Comparison of ENCODE assay signal across 7 mouse cellular contexts in the genomic region with DNA sequence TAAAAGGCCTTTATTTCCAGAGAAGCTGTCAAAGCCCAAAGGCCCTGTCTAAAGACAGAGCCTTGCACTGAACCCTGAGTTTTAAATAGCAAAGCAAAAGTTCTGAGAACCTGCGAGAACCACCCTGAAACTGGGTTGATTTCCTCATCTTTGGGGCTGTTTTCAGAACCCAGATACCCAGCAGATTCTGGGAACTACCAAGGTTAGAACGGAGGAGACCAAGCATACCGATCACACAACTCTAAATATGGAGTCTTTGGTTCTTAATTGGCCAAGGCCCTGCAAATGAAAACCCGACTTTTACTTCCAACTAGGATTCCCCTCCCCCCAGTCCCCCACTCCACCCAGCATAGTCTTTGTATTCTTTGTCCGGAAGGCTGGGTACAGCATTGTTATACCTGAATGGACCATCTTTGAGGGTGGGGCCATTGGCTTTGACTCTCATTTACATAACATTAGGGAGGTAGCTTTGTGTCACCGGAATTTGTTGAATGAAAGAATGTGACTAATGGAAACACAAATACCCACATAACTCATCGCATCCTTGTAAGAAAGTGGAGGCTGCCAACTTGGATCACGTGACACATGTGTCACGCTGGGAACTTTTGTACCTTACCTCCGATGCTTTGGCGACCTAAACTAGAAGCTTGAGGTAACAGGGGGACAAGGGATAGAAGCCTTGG.
A peak's percentile ranks its signal among the peaks of the same experiment; 100 is the strongest.
DNase-seq lines count a peak whose midpoint lies in the region; ATAC-seq and TF ChIP-seq lines count a peak whose summit lies in the region.

No protein-coding gene starts in this region.

- no peak overlapping the region for H3K9ac ChIP-seq in lung, postnatal 0 days (replicated peaks; ENCODE audit: low read depth)
- H3K9ac ChIP-seq in embryonic facial prominence, embryonic 13.5 days: peak overlapping the region; percentile 68; the same call in 1 of the 2 replicates
- H3K9ac ChIP-seq in limb, embryonic 14.5 days (ENCODE audit: low read depth, low read length, severe bottlenecking): no peak overlapping the region
- H3K9ac ChIP-seq in stomach, embryonic 15.5 days: no peak overlapping the region

- whole genome bisulfite sequencing in lung, postnatal 0 days: 62% methylated on average over 11 of the region's 11 CpGs
- WGBS in lung, adult 2 months: 43% methylated on average over 11 of the region's 11 CpGs
- WGBS in embryonic facial prominence, embryonic 13.5 days: 51% methylated on average over 11 of the region's 11 CpGs
- WGBS in limb, embryonic 14.5 days: 69% methylated on average over 11 of the region's 11 CpGs
- WGBS in stomach, embryonic 15.5 days: 70% methylated on average over 11 of the region's 11 CpGs

- H3K4me2 ChIP-seq in lung, postnatal 0 days (replicated peaks; ENCODE audit: low read depth, low read length): peak overlapping the region; percentile 61
- peak overlapping the region; percentile 60 for H3K4me2 ChIP-seq in embryonic facial prominence, embryonic 13.5 days
- H3K4me2 ChIP-seq in limb, embryonic 14.5 days (replicated peaks; ENCODE audit: low read depth, low read length, severe bottlenecking): peak overlapping the region; percentile 62; the same call in 1 of the 2 replicates
- peak overlapping the region; percentile 66 for H3K4me2 ChIP-seq in stomach, embryonic 15.5 days

- no peak for TF ChIP-seq CTCF in lung, postnatal 0 days (IDR thresholded peaks at IDR 0.05)
- TF ChIP-seq CTCF in lung, adult 2 months (IDR thresholded peaks at IDR 0.05; ENCODE audit: insufficient read depth, low read length): no peak

- peak; percentile 54 for DNase-seq in lung, postnatal 0 days (ENCODE audit: low spot score)
- no peak for DNase-seq in lung, adult 2 months
- no peak for DNase-seq in limb, embryonic 14.5 days (ENCODE audit: low spot score)
- no peak for DNase-seq in MN1 (ENCODE audit: low spot score)
- no peak for DNase-seq in kidney, postnatal 10 days

- no peak for TF ChIP-seq POLR2A in lung, adult 2 months (IDR thresholded peaks at IDR 0.05; ENCODE audit: borderline replicate concordance, extremely low read depth, low read depth, low read length)
- no peak for TF ChIP-seq POLR2A in limb, embryonic 14.5 days (IDR thresholded peaks at IDR 0.05; ENCODE audit: borderline replicate concordance, extremely low read depth, insufficient read depth, insufficient read length)

- peak; percentile 32; the same call in 1 of the 2 replicates for TF ChIP-seq EP300 in lung, postnatal 0 days (IDR thresholded peaks at IDR 0.05)

- peak overlapping the region; percentile 95 for H3K27ac ChIP-seq in lung, postnatal 0 days (ENCODE audit: low read length)
- H3K27ac ChIP-seq in embryonic facial prominence, embryonic 13.5 days: peak overlapping the region; percentile 76
- H3K27ac ChIP-seq in limb, embryonic 14.5 days (replicated peaks; ENCODE audit: low read depth, low read length): no peak overlapping the region
- H3K27ac ChIP-seq in stomach, embryonic 15.5 days: peak overlapping the region; percentile 88

- no peaks in the 10 kb centered on the region for H3K27me3 ChIP-seq in lung, postnatal 0 days (replicated peaks; ENCODE audit: insufficient read depth, low read length)
- H3K27me3 ChIP-seq in embryonic facial prominence, embryonic 13.5 days: no peaks in the 10 kb centered on the region
- H3K27me3 ChIP-seq in limb, embryonic 14.5 days (ENCODE audit: control insufficient read depth, insufficient read depth, low read length): no peaks in the 10 kb centered on the region
- no peaks in the 10 kb centered on the region for H3K27me3 ChIP-seq in stomach, embryonic 15.5 days (replicated peaks)

- peak overlapping the region; percentile 59; the same call in 1 of the 2 replicates for H3K4me3 ChIP-seq in lung, postnatal 0 days (ENCODE audit: low read depth, low read length)
- no peak overlapping the region for H3K4me3 ChIP-seq in lung, adult 2 months (replicated peaks; ENCODE audit: extremely low read depth, low read depth, low read length)
- H3K4me3 ChIP-seq in embryonic facial prominence, embryonic 13.5 days: no peak overlapping the region
- no peak overlapping the region for H3K4me3 ChIP-seq in limb, embryonic 14.5 days (replicated peaks; ENCODE audit: low read length)
- no peak overlapping the region for H3K4me3 ChIP-seq in stomach, embryonic 15.5 days (replicated peaks)

- H3K4me1 ChIP-seq in lung, postnatal 0 days (ENCODE audit: insufficient read depth, low read depth, low read length): peaks cover 14% of the 10 kb centered on the region
- peaks cover 25% of the 10 kb centered on the region for H3K4me1 ChIP-seq in lung, adult 2 months (ENCODE audit: control insufficient read depth, insufficient read depth, low read length)
- peaks cover 35% of the 10 kb centered on the region for H3K4me1 ChIP-seq in embryonic facial prominence, embryonic 13.5 days
- peaks cover 27% of the 10 kb centered on the region for H3K4me1 ChIP-seq in limb, embryonic 14.5 days (ENCODE audit: control insufficient read depth, insufficient read depth, low read length)
- peaks cover 18% of the 10 kb centered on the region for H3K4me1 ChIP-seq in stomach, embryonic 15.5 days

- H3K36me3 ChIP-seq in lung, postnatal 0 days (ENCODE audit: insufficient read depth, low read length): peaks cover 8% of the 10 kb centered on the region; the same call in 1 of the 2 replicates
- peaks cover 19% of the 10 kb centered on the region for H3K36me3 ChIP-seq in embryonic facial prominence, embryonic 13.5 days
- H3K36me3 ChIP-seq in limb, embryonic 14.5 days (ENCODE audit: control insufficient read depth, insufficient read depth, low read length): peaks cover 10% of the 10 kb centered on the region; the same call in 1 of the 2 replicates
- H3K36me3 ChIP-seq in stomach, embryonic 15.5 days: 0 out of 2 replicates have a peak, but pooled peaks cover 9% of the 10 kb centered on the region

- H3K9me3 ChIP-seq in lung, postnatal 0 days (ENCODE audit: low read length): no peaks in the 10 kb centered on the region
- H3K9me3 ChIP-seq in embryonic facial prominence, embryonic 13.5 days: no peaks in the 10 kb centered on the region
- H3K9me3 ChIP-seq in limb, embryonic 14.5 days (ENCODE audit: control insufficient read depth, low read length): no peaks in the 10 kb centered on the region
- H3K9me3 ChIP-seq in stomach, embryonic 15.5 days: no peaks in the 10 kb centered on the region

- peak; percentile 5; the same call in 1 of the 2 replicates for ATAC-seq in lung, postnatal 0 days
- ATAC-seq in embryonic facial prominence, embryonic 13.5 days (ENCODE audit: insufficient number of reproducible peaks, insufficient read depth, low FRiP score, low TSS enrichment, low read depth): no peak
- no peak for ATAC-seq in limb, embryonic 14.5 days (ENCODE audit: low FRiP score, low read depth)
- ATAC-seq in stomach, embryonic 15.5 days (ENCODE audit: insufficient read depth, low FRiP score, low read depth): no peak
